Mouse (Mus musculus): ENCODE measurements around the gene Rps26.

Rps26 gene

GRCm38 (mm10) chr10:128602470-128603128, 23.9 kb downstream of the Rps26 start:
- no peak for DNase-seq (ENCODE audit: low spot score)

GRCm38 (mm10) chr10:128601499-128601898, 25.0 kb downstream of the Rps26 start:
- DNase-seq (ENCODE audit: low spot score): no peak

GRCm38 (mm10) chr10:128598476-128598875, 28.1 kb downstream of the Rps26 start:
- DNase-seq (ENCODE audit: low spot score): no peak

- no peak for DNase-seq (ENCODE audit: low spot score)
These were observed 33.8 kb downstream of the Rps26 start for GRCm38 (mm10) chr10:128592797-128593196.

- DNase-seq (ENCODE audit: low spot score): no peak
These were observed 35.1 kb downstream of the Rps26 start for GRCm38 (mm10) chr10:128591436-128591835.

DNA sequence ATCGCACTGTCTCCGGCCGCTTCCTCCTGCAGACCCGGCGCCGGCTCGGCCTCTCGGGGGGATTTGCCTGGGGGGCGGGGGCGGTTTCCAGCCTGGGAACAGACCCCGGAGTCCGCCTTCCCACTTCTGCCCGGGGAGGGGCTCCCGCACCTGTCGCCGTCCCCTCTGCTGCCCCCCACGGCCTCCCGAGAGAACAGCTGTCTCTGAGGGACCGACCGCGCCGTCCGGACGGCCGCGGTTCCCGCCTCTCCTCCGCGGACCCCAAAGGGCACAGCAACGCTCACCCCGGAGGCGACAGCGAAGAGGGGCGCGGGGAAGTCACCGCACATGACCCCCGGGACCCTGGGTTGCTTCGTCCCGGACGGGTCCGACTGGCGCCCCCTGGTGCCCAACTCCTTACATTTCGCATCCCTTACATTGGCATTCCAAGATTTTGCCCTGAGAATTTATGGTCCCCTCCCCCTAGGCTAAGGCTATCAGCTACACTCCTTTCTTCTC, 36.3 kb downstream of the Rps26 start:
- peak; percentile 68 for DNase-seq (ENCODE audit: low spot score)

DNA sequence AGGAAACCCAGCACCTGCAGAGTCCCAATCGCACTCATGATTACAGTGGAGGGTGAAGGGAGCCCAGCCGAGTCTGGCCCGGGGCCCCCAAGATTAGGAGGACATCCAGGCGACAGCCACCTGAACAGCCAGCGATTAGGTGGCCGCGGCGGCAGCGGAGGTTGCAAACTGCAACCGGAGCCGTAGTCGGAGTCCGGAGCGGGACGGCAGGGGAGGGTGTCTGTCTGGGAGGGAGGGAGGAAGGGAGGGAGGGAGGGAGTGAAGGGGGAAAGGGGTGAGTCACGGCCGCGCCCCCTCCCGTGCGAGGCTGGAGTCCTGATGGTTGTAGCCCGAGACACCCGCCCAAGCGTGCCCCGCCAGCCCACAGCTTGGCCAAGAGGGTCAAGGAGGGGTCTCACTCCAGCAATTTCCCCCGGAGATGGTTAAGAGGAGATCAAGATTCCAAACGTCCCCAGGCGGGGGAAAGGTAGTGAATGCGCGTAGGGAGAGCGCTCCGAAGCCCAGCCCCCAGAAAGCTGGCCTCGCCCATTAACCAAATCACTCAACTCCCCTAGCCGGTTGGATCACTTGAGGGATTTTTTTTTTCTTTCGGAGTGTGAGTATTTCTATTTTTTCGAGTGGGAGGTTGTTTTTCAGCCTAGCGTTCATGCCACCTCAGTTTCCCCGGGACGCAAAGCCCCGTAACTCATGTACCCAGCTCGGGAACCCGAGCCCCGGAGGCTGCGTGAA, 36.9 kb downstream of the Rps26 start, which contains the start of gene Erbb3:
Erbb3 (minus strand) TSS at position 189 of the 729 bp plus-strand sequence.
- peak; percentile 48 for DNase-seq (ENCODE audit: low spot score)

- no peak for DNase-seq (ENCODE audit: low spot score)
These were observed 37.6 kb downstream of the Rps26 start for GRCm38 (mm10) chr10:128588775-128589463.

DNA sequence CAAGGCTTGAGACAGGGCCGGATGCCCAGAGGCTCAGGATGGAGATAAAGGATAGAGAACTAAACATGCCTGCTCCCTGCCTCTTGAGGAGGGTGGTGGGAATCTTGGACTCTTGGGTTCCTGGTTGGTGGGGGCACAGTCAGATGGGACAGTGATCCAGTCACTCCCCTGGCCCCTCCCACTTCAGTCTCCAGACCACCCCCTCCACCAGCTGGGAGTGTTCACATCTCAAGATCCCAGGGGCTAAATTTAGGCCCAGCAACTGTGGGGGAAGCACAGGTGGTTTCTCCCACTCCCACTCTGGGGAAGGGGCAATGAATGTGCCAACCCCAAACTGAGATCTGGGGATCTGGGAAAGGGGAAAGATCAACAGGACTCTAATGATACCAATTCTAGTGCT, 38.4 kb downstream of the Rps26 start:
- DNase-seq (ENCODE audit: low spot score): no peak

- DNase-seq (ENCODE audit: low spot score): no peak
These were observed 38.9 kb downstream of the Rps26 start for GRCm38 (mm10) chr10:128587697-128588096.

- DNase-seq (ENCODE audit: low spot score): no peak
These were observed 39.4 kb downstream of the Rps26 start for GRCm38 (mm10) chr10:128587120-128587519.

GRCm38 (mm10) chr10:128586546-128586945, 40.0 kb downstream of the Rps26 start:
- DNase-seq (ENCODE audit: low spot score): no peak

DNA sequence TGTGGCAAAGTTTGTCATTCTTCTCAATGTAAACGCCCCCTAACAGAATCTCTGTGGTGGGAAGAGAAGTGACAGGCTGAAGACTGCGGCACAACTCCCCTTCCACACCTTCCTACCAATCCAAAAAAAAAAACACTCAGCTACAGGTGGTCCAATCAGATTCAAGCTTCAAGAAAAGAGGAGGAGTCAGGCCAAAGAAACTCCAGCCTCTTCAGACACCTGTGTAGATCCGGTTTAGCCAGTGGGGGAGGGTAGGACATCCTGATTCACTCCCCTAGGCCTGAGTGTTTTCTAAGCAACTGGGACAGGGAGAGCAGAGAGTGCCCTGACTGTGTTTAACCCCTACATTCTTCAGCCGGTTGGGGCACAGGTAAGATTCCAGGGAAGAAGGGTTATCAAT, 42.2 kb downstream of the Rps26 start:
- no peak for DNase-seq (ENCODE audit: low spot score)

- peak; percentile 65 for DNase-seq (ENCODE audit: low spot score)
These were observed 42.9 kb downstream of the Rps26 start for GRCm38 (mm10) chr10:128583644-128584043.

- no peak for DNase-seq (ENCODE audit: low spot score)
These were observed 46.8 kb downstream of the Rps26 start for GRCm38 (mm10) chr10:128579731-128580130.

GRCm38 (mm10) chr10:128579298-128579697, 47.2 kb downstream of the Rps26 start:
- DNase-seq (ENCODE audit: low spot score): no peak

- no peak for DNase-seq (ENCODE audit: low spot score)
These were observed 48.2 kb downstream of the Rps26 start for GRCm38 (mm10) chr10:128578330-128578729.

DNA sequence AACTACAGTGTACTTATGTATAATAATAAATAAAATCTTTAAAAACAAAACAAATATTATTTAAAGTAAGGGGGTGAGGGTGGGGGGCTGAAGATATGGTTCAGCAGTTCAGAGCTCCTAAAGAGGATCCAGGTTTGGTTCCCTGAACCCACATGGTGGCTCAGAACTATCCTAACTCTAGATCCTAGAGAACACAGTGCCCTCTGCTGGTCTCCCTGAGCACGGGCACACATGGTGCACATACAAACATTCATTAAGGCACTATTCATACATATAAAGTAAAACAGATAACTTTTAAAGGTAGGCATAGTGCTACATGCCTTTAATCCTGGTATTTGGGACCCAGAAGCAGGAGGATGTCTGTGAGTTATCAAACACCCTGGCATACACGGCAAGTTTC, 51.5 kb downstream of the Rps26 start:
- no peak for DNase-seq (ENCODE audit: low spot score)
